Mouse (Mus musculus) ES-Bruce4 (cell line): ENCODE data around the gene Gm49366.
"Not testable (repeated sequence)": the region's sequence is repeated elsewhere in the genome, so short reads cannot be mapped to it uniquely, and the experiment has no call there.

Experiments
- CTCF ChIP-seq: IDR thresholded peaks from one replicate; pipeline ENCODE4 v1.8.1; 2011; ENCODE audit warnings: low read depth, low read length
- POLR2A ChIP-seq: IDR thresholded peaks from one replicate; pipeline ENCODE4 v1.8.1; 2011; ENCODE audit warnings: low read length; ENCODE audit not compliant: insufficient read depth

GRCm38 (mm10) chr12:84020528-84020927 lies 18.2 kb upstream of the Gm49366 start:
- not testable (repeated sequence) for TF ChIP-seq POLR2A, CTCF
